Mouse (Mus musculus): ENCODE results near the gene Ece1.

Gene Ece1

DNA sequence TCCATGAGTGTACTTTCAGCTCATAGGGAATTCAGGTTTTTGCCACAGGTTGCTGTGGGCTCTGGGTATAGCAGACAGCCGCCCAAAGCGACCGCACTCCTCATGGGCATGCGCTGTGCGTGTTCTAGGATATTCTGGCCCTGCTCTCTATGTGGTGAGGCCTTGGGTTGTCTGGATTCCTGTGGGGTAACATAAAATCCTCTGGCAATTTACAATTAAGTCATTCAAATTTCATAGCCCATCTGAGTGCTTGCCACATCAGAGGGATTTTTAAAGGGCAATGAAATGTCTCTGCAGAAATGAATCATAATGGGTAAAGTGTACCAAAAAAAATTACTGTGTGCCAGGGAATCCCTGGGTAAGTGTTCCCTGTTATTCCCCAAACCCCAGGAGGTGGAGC, 127.4 kb downstream of the Ece1 start:
- DNase-seq (ENCODE audit: low spot score): no peak

DNA sequence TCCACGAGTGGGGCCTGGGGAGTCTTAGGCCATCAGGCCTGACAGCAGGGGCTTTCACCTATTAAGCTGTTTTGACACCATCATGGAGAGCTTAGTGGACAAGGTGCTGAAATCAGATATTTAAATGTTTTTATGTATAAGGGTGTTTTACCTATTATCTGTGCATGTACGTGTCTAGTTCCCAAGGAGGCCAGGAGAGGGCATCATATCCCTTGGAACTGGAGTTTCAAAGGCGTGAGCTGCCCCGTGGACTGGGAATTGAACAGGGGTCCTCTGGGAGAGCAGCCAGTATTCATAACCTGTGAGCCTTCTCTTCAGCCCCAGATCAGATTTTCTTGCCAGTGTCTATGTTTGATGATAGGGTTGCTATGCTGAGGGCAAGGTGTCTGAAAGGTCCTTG, 128.4 kb downstream of the Ece1 start:
- DNase-seq (ENCODE audit: low spot score): no peak

DNA sequence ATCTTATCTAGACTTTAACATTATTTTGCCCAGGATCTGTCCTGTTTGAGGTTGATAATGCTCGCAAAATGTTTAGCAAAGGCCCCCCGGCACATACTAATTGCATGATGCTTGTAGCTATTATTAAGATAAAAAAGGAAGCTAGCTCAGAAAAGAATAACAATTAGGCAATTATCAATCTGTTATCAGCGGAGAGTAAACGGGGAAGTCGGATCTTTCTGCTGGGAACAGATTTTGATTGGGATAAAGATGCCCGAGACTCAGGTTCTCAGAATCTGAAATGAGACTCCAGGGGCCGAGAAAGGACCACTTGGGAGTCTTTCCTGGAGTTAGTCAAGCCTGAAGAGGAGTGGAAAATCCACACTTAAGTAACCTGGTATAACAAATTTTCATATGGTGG, 129.2 kb downstream of the Ece1 start:
- no peak for DNase-seq (ENCODE audit: low spot score)

DNA sequence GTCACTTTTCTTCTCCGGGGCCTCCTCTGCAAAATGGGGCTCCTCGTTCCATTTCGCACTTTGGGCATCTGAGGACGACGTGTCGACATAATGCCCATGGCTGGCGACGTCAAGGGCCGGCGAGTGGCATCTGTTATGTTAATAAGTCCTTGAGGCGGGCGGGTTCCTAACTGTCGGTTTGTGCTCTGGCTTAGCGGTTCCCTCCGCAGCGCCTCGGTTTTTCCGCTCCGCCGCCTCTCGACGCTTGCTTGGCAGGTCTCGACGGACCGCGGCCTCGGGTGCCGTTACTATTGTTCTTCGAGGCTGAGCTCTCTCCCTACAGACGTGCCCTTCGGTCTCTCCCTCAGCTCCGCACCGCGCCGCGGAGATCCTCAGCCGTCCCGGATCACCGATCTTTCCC, 130.9 kb downstream of the Ece1 start, which contains the start of gene Eif4g3:
TSS of gene Eif4g3 (plus strand) at position 133 of the 400 bp plus-strand sequence.
- DNase-seq (ENCODE audit: low spot score): no peak

DNA sequence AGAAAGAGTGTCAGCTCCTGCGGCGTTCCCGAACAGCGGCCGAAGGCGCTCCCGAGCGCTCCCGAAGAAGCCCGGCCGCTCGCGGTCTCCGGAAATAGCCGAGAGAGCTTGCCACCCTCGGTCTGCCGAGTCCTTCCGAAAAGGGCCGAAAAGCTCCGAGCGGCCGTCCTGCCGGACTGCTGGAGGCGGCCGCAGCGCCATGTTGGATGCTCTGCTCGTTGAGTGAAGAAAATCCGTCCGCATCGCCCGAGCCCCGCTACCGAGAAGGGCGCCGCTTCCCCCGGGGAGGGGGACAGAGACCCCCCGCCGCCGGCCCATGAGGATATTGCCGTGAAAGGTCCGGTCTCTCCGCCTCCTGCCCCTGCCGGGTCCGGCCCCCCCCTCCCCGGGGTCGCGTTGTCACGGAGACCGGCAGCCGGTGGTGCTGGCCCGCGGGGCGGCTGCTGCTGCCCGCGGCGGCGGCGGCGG, 131.3 kb downstream of the Ece1 start:
- DNase-seq (ENCODE audit: low spot score): peak; percentile 100

DNA sequence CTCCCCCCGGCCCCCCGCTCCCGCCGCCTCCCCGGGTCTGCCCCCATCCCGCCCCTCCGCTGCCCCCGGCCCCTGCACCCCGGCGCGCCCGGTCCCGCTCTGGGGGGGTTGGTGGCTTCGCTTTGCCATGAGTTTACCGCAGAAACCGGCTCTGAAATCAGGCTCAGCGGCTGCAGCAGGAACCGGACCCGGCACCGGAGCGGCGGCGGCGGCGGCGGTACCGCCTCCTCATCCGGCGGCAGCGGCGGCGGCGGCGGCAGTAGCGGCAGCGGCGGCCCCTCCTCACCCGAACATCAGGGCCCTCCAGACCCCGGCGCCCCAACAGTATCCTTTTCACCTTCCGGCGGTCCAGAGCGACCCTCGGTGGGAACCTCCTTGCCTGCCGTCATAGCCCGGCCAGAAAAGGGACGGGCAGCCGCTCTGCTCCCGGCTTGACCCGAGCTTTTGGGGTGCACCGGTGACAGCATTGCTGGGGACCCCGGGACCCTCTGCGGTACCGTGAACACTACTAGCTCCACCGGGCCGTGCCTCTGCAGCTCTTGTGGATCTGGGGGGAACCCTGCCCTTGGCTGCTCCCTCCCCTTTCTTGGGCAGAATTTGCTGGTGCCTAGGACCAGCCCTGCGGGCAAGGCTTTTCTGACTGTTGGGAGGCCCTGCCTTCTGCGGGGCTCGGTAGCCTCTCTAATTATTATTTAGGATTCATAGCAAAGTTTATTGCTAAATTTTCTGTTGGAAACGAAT, 132.0 kb downstream of the Ece1 start:
- no peak for DNase-seq (ENCODE audit: low spot score)

DNA sequence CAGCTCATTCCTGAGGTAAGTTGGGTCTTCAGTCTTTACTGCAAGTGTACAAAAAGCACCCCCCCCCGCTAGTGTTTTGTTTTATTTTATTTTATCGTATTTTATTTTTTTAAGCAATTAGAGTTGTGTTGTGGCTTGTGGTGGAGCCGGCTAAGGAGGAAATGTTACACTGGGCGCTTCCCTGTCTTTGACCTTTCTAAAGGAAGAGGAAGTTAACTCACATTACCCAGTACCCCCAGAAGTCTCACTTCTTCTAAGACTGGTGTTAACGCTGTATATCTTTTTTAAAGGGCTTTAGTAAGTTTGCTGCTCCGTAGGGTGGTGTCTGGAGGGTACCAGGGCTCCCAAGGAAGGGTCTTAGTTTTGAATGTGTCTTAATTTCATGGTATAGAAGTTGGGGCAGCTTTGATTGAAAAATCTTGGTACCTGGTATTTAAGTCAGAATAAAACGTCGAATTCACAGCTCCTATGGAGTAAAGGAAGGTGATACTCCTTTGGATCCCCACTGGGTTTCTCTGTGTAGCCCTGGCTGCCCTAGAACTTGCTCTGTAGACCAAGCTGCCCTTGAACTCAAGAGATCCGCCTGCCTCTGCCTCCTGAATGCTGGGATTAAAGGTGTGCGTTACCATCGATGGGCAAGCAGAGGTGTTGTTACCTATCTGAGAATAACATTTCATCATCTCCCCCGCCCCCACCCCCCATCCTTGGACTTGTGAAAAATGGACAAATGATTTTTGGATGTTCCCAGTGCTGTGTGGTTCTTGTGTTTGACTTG, 132.7 kb downstream of the Ece1 start:
- no peak for DNase-seq (ENCODE audit: low spot score)

DNA sequence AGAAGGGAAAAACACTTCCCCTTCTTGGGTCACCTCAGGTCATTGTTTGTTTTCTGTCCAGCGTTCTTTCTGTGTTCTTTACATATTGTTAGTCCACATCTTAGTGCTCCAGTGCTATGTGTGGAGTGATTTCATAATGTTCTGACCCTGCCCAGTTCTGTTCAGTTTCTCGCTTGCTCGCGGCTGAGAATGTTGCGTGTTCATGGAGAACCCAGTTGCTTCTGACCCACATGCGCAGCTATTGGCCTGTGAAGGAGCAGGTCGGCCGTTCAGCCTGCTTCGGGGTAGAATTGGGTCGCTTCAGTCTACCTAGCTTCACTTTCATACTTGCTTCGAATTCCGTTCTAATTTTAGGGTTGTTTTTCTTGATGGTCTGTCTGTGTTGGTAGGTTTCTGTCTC, 133.4 kb downstream of the Ece1 start:
- no peak for DNase-seq (ENCODE audit: low spot score)

DNA sequence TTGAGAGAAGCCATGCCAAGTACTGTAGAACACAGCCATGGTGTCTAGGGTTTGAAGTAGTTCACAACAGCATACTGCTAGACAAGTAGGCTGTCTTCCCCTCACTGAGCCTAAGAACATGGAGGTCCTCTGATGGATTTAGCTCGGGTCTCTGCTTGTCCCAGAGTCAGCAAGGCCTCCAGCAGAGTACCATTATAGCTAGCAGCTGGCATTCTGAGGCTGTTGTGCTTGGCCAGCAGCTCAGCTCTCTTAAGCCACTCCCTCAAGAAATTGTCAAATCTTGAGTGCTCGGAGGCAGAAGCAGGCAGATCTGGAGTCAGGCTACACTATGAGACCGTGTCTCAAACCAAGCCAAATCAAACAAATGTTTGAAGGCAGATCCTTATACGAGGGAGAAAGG, 136.2 kb downstream of the Ece1 start:
- DNase-seq (ENCODE audit: low spot score): no peak

DNA sequence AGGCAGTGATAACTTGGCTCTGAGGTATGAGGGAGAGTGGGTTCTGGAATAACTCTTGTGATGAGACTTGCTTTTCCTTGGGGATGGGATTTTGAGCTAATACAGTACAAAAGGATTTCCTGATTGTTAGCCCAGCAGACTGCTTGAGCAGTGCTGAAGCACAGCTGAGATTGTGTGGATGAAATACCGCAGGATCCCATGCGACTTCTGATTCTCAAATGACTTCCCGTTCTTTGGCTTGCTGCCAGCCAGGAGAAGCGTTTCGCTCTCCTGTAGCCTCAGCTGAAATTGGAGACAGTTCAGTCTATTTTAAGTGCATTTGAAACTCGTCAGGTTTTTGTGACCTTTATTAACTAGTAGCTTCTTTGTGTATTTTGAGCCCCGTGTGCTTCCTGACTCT, 138.6 kb downstream of the Ece1 start:
- DNase-seq (ENCODE audit: low spot score): no peak

DNA sequence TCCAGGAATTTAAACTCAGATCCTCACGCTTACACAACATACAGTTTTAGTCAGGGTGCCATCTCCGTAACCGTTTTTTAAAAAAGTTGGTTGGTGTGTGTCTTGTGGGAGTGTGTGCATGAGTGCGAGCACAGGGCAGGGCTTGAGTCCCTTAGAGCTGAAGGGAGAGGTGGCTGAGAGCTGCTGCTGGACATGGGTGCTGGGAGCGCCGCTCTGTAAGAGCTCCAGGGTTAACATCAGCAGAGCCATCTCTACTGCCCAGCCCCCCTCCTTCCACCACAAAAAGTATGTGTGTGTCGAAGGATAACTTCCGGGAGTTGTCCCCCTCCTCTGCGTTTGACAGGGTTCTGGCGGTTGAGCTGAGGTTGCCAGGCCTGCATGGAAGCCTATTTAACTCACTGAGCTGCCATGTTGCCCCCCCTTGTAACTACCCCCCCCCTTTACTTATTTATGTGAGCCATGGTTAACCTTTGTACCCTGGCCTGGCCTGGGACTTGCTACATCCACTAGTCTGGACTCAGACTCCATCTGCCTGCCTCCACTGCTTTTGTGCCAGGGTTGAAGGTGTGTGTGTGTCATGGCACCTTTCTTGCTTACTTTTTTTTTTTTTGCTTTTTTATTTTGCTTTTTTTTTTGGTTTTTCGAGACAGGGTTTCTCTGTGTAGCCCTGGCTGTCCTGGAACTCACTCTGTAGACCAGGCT, 142.0 kb downstream of the Ece1 start:
- no peak for DNase-seq (ENCODE audit: low spot score)

DNA sequence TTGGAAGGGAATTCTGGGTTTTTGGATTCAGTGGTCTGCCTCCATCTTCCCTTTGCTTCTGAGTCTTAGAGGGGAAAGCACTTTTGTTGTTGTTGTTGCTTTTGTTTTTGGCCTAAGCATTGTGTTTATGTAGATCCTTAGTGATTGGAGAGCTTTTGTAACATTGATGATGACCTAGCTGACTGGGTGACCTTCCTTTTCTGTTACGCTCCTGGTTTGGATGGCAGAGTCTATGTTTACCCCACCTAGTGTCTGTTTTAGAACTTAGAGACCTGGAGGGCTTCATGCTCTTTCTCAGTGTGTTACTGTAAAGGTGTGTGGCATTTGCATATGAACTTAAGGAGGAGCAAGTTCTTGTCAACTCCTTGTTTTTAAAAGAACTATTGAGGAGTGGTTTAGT, 143.7 kb downstream of the Ece1 start:
- no peak for DNase-seq (ENCODE audit: low spot score)

DNA sequence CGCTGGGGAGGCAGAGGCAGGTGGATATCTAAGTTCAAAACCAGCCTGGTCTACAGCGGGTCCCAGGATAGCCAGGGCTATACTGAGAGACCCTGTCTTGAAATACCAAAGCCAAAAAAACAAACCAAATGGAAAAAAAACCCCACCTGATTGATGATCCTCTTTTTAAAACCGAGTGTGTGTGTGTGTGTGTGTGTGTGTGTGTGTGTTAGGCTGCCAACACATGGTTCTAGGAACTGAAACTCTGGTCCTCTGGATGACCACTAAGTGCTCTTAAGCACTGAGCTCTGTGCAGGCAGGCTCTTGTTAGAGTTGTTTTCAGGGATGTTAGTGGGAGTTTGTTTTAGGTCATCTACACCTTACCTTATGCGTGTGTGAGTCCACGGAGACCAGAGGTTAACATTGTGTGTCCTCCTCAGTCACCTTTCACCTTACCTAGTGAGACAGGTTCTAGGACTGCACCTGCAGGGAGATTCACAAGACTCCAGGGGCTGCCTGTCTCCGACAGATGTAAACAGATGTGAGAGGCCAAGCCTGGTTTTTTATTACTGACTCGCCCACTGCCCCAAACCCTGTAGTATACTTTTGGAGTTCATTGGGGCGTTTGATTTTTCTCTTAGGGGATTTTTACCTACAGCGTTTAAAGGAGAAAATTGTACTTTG, 145.0 kb downstream of the Ece1 start:
- DNase-seq (ENCODE audit: low spot score): no peak

DNA sequence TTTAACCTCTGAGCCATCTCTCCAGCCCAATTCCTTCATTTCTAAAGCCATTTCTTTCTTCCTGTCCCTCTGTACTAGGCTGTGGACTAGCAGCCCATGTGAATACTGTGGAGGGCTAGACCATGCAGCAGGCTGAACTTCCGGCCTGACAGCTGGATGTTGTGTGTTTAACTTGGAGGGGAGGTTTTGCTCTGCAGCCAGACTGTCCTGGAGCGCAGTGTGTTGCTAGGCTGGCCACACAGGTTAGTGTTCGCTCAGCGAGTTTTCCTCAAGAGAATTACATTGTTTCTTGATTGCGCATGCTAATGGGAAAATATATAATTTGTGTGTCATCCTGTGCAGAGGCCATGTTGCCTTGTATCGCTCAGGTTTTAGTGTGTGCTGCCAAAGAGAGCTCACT, 146.6 kb downstream of the Ece1 start:
- DNase-seq (ENCODE audit: low spot score): no peak

DNA sequence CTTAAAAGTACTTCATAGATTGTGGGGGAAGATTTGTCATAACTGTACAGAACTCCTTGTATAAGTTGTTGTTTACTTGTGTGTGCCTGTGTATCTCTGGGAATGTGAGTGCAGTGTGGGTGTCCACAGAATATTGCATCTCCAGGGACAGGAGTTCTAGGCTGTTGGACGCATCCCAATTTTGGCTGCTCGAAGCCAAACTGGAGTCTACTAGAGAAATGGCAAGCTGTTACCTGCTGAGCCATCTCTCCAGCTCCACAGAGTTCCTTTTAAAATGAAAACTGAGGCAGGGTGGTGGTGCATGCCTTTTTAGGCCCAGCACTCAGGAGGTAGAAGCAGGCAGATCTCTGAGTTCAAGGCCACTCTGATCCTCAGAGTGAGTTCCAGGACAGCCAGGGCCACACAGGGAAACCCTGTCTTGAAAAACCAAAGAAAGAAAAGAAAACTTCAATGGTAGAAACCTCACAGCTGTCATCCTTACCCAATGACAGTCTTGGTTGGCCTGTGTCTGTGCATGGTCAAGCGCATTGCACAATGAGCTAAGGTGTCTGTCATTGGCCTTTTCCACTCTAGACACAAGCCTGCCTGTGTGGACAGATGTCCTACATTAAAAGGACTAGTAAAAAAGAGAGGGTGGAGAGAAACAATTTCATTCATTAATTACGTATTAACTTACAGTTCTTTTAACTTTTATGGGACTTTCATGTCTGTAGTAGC, 147.9 kb downstream of the Ece1 start:
- DNase-seq (ENCODE audit: low spot score): no peak

DNA sequence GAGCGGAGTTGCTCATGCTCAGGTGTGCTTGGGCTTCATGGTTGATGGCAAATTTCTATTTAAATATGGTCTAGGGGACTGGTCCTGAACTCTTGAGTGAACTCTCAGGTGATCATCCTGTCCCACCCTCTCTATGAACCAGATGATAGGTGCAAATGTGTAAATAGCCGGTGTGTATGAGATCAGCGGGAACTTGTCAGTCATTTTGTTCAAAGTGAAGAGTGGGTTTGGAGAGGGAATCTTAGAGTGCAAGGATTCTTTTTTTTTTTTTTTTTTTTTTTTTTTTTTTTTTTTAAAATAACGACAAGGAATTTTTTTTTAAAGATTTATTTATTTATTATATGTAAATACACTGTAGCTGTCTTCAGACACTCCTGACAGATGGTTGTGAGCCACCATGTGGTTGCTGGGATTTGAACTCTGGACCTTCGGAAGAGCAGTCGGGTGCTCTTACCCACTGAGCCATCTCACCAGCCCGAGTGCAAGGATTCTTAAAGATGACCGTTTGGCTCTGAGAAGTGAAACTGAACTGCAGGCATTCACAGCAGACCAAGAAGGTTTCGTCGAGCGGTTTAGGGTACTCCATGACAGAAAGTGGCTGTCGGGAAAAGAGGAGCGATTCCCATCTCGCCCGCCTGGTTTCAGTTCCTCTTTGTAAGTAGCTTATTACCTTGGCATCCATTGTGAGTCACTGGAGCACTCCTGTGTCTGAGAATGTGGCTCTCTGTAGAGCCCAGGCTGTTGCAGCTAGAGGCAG, 151.9 kb downstream of the Ece1 start:
- no peak for DNase-seq (ENCODE audit: low spot score)

Measured in urinary bladder, postnatal 10 days (tissue).